Mouse (Mus musculus): ENCODE data around the gene Plac1.

The Plac1 gene

DNA sequence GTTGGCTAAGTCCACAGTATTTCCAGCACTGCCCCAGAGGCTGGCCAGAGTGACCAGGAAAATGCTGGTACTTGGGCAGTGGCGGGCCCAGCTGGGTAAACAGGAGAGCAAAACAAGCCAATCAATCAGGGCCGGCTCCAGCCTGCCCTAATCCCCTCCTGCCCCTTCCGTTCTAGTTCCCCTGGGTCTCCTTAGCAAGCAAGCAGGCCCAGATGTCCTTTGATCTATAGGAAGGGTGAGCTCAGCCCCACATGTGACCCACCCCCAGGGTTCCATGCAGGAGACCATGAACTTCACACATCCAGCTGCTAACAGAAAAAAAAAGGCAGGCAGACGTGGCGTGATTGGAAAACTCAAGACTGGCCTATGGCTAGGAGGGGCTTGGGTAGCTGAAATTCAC, 43.5 kb downstream of the Plac1 start:
- DNase-seq, result no peak

DNA sequence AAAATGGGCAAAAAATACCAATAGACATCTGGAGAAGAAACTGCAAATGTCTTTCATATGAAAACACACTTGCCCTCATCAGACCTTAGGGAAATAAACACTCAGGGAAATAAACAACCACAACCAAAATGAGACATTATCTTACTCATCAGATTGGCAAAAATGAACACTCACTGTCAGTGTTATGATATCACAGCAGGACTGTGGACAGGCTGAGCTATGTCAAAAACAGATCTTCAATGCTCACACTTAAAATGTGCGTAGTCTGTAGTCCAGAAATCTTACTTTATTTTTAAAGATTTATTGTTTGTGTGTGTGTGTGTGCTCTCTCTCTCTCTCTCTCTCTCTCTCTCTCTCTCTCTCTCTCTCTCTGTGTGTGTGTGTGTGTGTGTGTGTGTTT, 51.2 kb downstream of the Plac1 start:
- no peak for DNase-seq

GRCm38 (mm10) chrX:53179801-53180200, 60.1 kb downstream of the Plac1 start:
- DNase-seq, result no peak

- DNase-seq, result no peak
These were observed 63.6 kb downstream of the Plac1 start for GRCm38 (mm10) chrX:53176296-53176695.

DNA sequence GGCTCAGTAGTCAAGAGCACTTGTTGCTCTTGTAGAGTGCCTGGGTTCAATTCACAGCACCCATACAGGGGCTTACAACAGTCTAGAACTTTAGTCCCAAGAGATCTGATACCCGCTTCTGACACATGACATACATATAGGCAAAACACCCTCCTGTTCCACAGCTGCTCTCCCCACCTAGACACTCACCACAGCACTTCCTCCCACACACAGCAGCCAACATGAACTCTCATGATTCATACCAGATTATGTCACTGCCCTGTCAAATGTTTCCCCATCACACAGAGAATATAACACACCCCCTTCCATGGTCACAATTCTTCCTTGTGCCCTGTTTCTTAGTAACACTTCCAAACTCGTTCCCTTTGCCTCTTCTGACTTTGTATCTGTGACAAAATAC, 71.3 kb downstream of the Plac1 start:
- no peak for DNase-seq

DNA sequence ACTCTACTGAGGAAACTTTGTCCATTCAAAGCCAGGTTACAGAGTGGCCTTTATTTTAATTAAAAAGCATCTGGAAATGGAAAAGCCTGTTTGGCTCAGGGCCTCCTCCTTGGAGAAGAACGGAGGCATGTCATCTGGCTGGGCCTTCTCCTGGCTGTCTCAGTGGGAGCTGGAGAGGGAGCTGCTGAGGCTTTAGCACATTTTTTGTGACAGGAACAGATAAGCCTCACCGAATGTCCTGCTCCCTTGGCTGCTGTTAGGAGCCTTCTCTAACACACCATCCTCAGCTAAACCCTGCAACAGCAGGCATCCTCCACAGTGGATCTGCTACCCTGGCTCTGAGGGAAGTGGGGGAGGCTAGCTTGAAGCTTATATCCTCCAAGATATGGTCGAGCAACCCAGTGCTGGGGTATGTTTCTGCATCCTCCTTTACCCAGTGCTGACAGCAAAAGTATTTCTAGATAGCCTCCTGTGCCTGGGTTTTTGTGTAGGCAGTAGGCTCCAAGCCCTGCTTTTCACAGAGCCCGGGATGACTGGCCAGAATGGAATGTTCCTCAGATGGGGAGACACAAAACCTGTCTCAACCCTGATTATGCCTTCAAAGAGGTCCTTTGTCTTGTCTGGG, 72.9 kb downstream of the Plac1 start:
- no peak for DNase-seq

DNA sequence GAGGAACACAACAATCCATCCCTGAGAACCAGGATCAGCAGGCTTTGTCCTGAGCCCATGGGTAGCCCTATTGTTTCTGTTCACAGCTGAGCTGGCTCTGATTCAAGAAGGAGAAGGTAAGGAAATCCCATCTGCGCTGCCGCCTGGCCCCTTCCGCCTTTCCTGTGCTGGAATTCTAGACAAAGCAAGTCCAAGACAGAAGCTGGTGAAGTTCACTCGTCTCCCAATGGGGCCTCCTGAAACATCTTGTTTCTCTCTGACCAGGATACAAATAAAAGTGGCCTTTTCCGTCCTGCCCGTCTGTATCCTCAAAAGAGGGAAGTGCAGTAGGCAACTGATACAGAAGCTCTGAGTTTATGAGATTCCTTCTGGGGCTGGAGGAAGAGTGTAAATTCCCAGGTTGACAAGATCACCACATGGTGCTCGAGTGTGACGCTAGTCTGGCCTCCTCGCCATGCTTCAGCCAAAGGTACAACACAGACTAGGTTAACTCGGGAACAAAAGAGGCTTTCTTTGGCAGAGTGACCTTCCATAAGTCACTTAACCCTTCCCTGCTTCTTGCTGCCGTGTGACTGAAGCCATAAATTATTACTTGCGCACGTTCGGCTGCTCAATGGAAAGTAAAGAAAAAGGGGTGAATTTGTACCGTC, 73.5 kb downstream of the Plac1 start:
- no peak for DNase-seq

GRCm38 (mm10) chrX:53162589-53162988, 77.3 kb downstream of the Plac1 start:
- DNase-seq, result no peak

DNA sequence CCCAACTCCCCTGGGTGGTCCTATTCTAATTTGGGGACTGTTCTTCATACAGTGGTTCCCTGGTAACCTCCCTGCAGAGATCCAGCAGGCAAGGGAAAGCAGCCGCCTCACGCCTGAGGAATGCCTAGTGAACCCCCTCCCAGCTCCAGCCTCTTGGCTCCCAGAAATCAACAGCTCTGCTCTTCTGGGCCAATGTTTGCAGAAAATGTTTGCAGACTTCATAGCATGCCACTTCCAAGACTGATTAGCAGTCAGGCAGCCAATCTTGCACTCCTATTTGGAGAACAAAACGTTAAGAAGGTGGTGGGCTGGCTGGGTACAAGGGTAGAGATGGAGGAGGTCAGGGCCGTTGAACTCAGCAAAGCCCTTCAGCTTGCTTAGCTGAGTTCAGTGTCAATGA, 78.3 kb downstream of the Plac1 start:
- DNase-seq, result no peak

DNA sequence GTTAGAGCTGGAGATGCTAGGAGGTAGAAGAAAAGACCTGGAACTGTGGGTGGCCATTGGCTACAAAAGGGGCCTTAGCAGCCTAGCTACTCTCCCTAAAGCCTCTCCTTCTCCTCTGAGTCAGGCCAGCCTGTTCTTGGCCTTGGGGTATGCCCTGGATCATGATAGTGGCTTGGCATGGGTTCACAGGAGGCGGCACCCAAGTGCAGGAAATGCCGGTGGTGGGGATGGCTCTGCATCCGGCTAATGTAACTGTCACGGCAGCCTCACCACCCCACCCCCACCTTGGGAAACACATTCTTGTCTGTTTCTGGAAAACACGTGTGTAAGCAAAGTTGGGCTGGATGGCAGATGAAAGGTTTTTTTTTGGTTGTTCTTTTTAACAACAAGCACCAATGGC, 78.8 kb downstream of the Plac1 start:
- DNase-seq, result no peak

- no peak for DNase-seq
These were observed 91.9 kb downstream of the Plac1 start for GRCm38 (mm10) chrX:53148039-53148438.

GRCm38 (mm10) chrX:53146389-53146917, 93.5 kb downstream of the Plac1 start:
- DNase-seq, result no peak

- DNase-seq, result no peak
These were observed 100.3 kb downstream of the Plac1 start for GRCm38 (mm10) chrX:53139641-53140040.

DNA sequence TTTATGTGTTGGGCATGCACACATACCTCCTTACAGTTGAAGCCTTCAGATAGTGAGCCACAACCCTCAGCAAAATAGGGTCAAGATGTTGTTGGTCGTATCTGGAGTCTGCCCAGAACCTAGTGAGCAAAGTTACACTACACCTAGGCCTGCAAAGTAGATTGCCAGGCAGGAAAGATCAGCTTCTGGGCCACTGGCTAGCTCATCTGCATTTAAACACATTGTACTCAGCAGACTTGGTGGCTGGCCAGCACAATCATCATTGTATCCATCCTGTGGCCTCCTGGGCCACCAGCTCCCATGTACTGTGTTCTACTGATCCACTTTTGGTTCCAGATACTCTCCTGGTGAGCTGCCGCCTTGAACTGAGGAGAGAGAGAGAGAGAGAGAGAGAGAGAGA, 102.8 kb downstream of the Plac1 start:
- DNase-seq, result no peak

DNA sequence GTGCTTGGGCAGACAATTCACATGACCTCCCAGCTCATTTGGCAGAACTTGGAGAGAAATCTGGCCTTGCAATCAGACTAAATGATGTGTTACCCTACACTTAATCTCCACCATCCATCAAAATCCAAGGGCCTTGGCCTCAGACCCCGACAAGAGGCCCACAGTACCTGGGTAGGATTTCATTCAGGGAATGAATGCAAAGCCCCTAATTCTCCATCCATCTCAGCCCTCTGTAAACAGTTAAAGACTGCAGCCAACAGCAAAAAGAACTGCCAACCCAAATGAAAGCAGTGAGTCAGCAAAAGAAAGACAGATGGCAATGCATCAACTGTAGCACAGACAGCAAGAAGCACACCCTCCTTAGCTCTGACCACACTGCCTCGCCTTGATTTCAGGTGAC, 110.4 kb downstream of the Plac1 start:
- DNase-seq, result no peak

GRCm38 (mm10) chrX:53126492-53127033, 113.3 kb downstream of the Plac1 start:
- DNase-seq, result no peak

GRCm38 (mm10) chrX:53125838-53126467, 114.0 kb downstream of the Plac1 start:
- no peak for DNase-seq

DNA sequence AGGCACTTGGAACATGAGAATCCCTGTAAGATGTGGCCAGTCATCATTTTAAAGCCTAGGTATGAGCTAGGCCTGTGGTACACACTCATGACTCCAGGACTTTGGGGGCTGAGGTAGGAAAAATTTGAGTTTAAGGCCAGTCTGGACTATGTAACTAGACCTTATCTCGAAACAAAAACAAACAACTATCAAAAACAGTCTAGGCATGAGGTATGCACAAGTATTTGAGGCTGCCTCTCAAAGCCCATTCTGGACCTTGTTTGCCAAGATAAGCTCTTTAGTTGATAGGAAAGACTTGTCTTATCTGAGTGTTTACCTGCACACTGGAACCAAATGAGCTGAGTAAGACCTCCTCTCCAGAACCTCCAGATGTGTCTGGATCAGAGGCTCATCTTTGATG, 116.3 kb downstream of the Plac1 start:
- no peak for DNase-seq

GRCm38 (mm10) chrX:53118631-53119030, 121.3 kb downstream of the Plac1 start:
- DNase-seq, result no peak

- DNase-seq, result no peak
These were observed 121.9 kb downstream of the Plac1 start for GRCm38 (mm10) chrX:53118019-53118418.

DNA sequence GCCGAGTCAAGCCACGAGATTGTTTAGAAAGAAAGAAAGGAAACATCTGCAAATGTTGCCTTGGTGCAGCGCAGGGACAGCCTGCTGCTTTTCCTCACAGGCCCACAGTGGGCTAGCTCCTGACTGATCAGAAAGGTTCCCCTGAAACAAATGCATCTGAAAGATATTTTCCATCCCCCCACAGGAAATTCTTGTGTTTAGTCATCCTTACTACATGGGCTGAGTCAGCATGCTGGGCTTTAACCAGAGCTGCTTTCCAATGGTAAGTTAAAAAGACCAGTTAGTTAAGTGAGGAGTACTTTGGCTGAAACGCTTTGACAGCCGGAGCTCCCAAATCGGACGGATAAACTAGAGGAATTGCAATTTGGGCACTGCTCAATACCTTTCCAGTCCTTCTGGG, 124.9 kb downstream of the Plac1 start:
- DNase-seq, result no peak

DNA sequence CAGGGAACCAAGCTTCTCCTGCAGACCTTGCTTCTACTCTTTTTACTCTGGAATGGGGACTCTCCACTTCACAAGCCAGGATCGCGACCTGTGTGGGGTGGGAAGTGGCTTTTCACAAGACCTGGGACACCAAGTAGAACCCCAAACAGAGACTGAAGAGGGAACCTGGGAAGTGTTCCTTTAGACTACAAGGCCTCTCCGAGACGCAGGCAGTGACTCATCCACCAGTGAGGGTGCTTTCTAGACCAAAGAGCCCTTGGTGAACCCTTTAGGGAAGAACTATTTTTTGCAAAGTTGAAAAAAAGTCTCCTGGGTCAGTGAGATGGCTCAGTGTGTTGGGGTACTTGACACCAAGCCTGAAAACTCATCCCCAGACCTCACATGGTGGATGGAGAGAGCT, 129.8 kb downstream of the Plac1 start:
- no peak for DNase-seq

DNA sequence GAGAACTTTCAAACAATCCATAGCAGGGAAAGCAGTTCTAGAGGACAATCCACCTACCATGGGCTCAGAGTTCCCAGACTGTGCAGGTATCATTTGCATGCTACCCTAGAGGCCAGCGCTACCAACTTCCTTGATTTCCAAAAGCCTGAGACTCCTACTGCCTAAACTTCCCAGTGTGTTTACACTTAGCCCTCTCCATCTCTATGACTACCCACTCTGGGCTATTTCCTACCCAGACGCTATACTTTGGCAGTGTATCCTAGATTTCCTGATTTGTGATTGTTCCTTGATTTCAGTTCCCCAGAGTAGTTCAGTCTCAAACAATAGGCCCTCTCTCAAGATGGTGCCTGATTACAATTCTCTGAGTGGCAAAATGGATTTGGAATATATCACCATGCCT, 132.8 kb downstream of the Plac1 start:
- DNase-seq, result no peak

DNA sequence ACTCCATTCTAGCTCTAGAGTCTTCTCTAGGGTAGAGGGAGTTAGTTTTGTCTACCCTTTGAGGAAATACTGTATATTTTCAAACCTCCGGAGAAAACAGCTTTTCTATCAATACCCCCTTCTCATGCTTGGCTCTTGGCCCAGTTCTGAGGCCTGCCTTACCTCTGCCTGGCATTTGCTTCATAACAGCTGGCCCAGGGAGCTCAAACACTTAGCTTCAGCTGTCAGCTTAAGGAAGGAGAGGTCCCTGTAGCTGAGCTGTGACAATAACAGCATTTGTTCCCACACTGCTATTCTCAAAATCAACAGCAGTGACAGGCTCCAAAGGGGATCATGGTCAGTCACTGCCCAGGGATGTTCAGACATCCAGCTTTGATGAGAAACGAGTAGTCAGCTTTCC, 138.7 kb downstream of the Plac1 start:
- DNase-seq, result no peak

Measured in cerebellum, adult 18-20 months (tissue).